Mouse (Mus musculus): ENCODE data around the gene Tradd.

GRCm38 (mm10) chr8:105306146-105306691 is 41.8 kb upstream of the Tradd start:
- peak; percentile 13; the same call in 1 of the 2 replicates for TF ChIP-seq CTCF (IDR thresholded peaks at IDR 0.05; ENCODE audit: low read depth)
- TF ChIP-seq EP300 (IDR thresholded peaks at IDR 0.05; ENCODE audit: low read depth): no peak

Measured in liver, embryonic 14.5 days (tissue).